Mouse (Mus musculus) kidney, embryonic 15.5 days (tissue): ENCODE data around the gene Ccl7. TPM values are rescaled to one million over a fixed set of nuclear protein-coding genes. Genes with fewer than 3 reads are reported as not detected.

Experiments used
- ATAC-seq: fragments of 200-750 bp; cut with Nextera tagmentation; replicated peaks from 2 replicates; pipeline ENCODE4 v1.8.0; 2017; ENCODE audit warnings: moderate TSS enrichment; ENCODE audit not compliant: low FRiP score
- H3K27ac ChIP-seq: fragments of 300-500 bp; sonication (generic); 2 replicates; pipeline ENCODE4 v1.5.1; 2015; ENCODE audit warnings: mild to moderate bottlenecking, inconsistent platforms
- H3K27me3 ChIP-seq: fragments of 300-500 bp; sonication (generic); 2 replicates; pipeline ENCODE4 v1.6.1; 2015; ENCODE audit warnings: inconsistent platforms
- H3K36me3 ChIP-seq: fragments of 300-500 bp; sonication (generic); 2 replicates; pipeline ENCODE4 v1.6.1; 2015; ENCODE audit warnings: inconsistent platforms
- H3K4me1 ChIP-seq: fragments of 300-500 bp; sonication (generic); 2 replicates; pipeline ENCODE4 v1.6.1; 2015; ENCODE audit warnings: inconsistent platforms
- H3K4me2 ChIP-seq: fragments of 300-500 bp; sonication (generic); 2 replicates; pipeline ENCODE4 v1.6.1; 2015; ENCODE audit warnings: moderate library complexity, mild to moderate bottlenecking, inconsistent platforms
- H3K4me3 ChIP-seq: fragments of 300-500 bp; sonication (generic); replicated peaks from 2 replicates; pipeline ENCODE4 v1.5.1; 2015; ENCODE audit warnings: mild to moderate bottlenecking, inconsistent platforms
- H3K9ac ChIP-seq: fragments of 300-500 bp; sonication (generic); 2 replicates; pipeline ENCODE4 v1.6.1; 2015; ENCODE audit warnings: mild to moderate bottlenecking, inconsistent platforms
- H3K9me3 ChIP-seq: fragments of 300-500 bp; sonication (generic); replicated peaks from 2 replicates; pipeline ENCODE4 v1.6.1; 2016; ENCODE audit warnings: inconsistent platforms
- WGBS: fragments of 180-500 bp; shearing (Covaris S2); methylation state at CpG from one replicate; pipeline ENCODE4 v1.1.7; 2015; ENCODE audit warnings: mixed read lengths; 5-methylcytosine and 5-hydroxymethylcytosine counted together
- polyA plus RNA-seq: library from polyadenylated mRNA; unstranded; fragments of >200 nt; fragmentation: Nextera tagmentation; extraction: Ambion mirVana; gene quantifications from 2 replicates; pipeline ENCODE4 v1.2.1, GENCODE M21; 2015

Ccl7 gene
- polyA plus RNA-seq, 1 experiment from 2014 or later: 0.93 TPM

- Histone ChIP-seq H3K9ac (no peak overlapping the region), H3K4me1 (no peaks in the 10 kb centered on the region), H3K36me3 (no peaks in the 10 kb centered on the region), H3K27me3 (no peaks in the 10 kb centered on the region), H3K4me2 (no peak overlapping the region), H3K4me3 (no peak overlapping the region), H3K27ac (no peak overlapping the region), H3K9me3 (no peaks in the 10 kb centered on the region)
- ATAC-seq: no peak
- WGBS: 71% methylated on average over 3 of the region's 3 CpGs
These were observed 29.2 kb upstream of the Ccl7 start for GRCm38 (mm10) chr11:82016181-82016780.

GRCm38 (mm10) chr11:82019389-82019788 is 26.1 kb upstream of the Ccl7 start:
- no peak for ATAC-seq
- 46% methylated on average over 2 of the region's 2 CpGs for WGBS
- no peak overlapping the region for H3K27ac ChIP-seq

GRCm38 (mm10) chr11:82019793-82020192 is 25.7 kb upstream of the Ccl7 start:
- Histone ChIP-seq H3K4me1 (no peaks in the 10 kb centered on the region), H3K9ac (no peak overlapping the region), H3K4me2 (no peak overlapping the region), H3K9me3 (no peaks in the 10 kb centered on the region), H3K4me3 (no peak overlapping the region), H3K27me3 (no peaks in the 10 kb centered on the region), H3K27ac (no peak overlapping the region), H3K36me3 (no peaks in the 10 kb centered on the region)
- ATAC-seq: no peak

More at GRCm38 (mm10) chr11:82019389-82019788, 26.1 kb upstream of the Ccl7 start:
- Histone ChIP-seq H3K36me3 (no peaks in the 10 kb centered on the region), H3K27me3 (no peaks in the 10 kb centered on the region), H3K9ac (no peak overlapping the region), H3K4me1 (no peaks in the 10 kb centered on the region), H3K9me3 (no peaks in the 10 kb centered on the region), H3K4me2 (no peak overlapping the region), H3K4me3 (no peak overlapping the region)

GRCm38 (mm10) chr11:82021406-82021805 is 24.1 kb upstream of the Ccl7 start:
- Histone ChIP-seq H3K27ac (no peak overlapping the region), H3K9me3 (no peaks in the 10 kb centered on the region), H3K4me1 (no peaks in the 10 kb centered on the region), H3K27me3 (no peaks in the 10 kb centered on the region), H3K4me2 (no peak overlapping the region), H3K9ac (no peak overlapping the region), H3K36me3 (no peaks in the 10 kb centered on the region), H3K4me3 (no peak overlapping the region)
- no peak for ATAC-seq
- WGBS: 55% methylated on average over 3 of the region's 3 CpGs

GRCm38 (mm10) chr11:82022504-82023056 is 22.9 kb upstream of the Ccl7 start:
- H3K9me3 ChIP-seq: no peaks in the 10 kb centered on the region
- WGBS: 85% methylated on average over 6 of the region's 6 CpGs
- H3K9ac ChIP-seq: no peak overlapping the region
- no peak overlapping the region for H3K4me2 ChIP-seq
- no peak for ATAC-seq
- no peaks in the 10 kb centered on the region for H3K27me3 ChIP-seq
- no peaks in the 10 kb centered on the region for H3K36me3 ChIP-seq
- no peaks in the 10 kb centered on the region for H3K4me1 ChIP-seq
- H3K4me3 ChIP-seq: no peak overlapping the region
- H3K27ac ChIP-seq: no peak overlapping the region

- Histone ChIP-seq H3K4me3 (no peak overlapping the region), H3K9ac (no peak overlapping the region), H3K27ac (no peak overlapping the region), H3K4me2 (no peak overlapping the region), H3K36me3 (no peaks in the 10 kb centered on the region), H3K27me3 (no peaks in the 10 kb centered on the region), H3K4me1 (no peaks in the 10 kb centered on the region), H3K9me3 (no peaks in the 10 kb centered on the region)
- WGBS: 75% methylated on average over 4 of the region's 4 CpGs
- no peak for ATAC-seq
These were observed 21.7 kb upstream of the Ccl7 start for GRCm38 (mm10) chr11:82023769-82024168.

- Histone ChIP-seq H3K36me3 (no peaks in the 10 kb centered on the region), H3K4me3 (no peak overlapping the region), H3K27ac (no peak overlapping the region), H3K4me2 (no peak overlapping the region), H3K9me3 (no peaks in the 10 kb centered on the region), H3K27me3 (no peaks in the 10 kb centered on the region), H3K9ac (no peak overlapping the region), H3K4me1 (peaks cover 16% of the 10 kb centered on the region; the same call in 1 of the 2 replicates)
- 69% methylated on average over 2 of the region's 2 CpGs for WGBS
- no peak for ATAC-seq
These were observed 15.3 kb upstream of the Ccl7 start for GRCm38 (mm10) chr11:82030171-82030570.

GRCm38 (mm10) chr11:82032136-82032535 is 13.4 kb upstream of the Ccl7 start:
- Histone ChIP-seq H3K4me3 (no peak overlapping the region), H3K27me3 (no peaks in the 10 kb centered on the region), H3K27ac (peak overlapping the region; percentile 64), H3K36me3 (no peaks in the 10 kb centered on the region), H3K4me1 (peaks cover 20% of the 10 kb centered on the region; the same call in 1 of the 2 replicates), H3K4me2 (no peak overlapping the region), H3K9ac (no peak overlapping the region), H3K9me3 (no peaks in the 10 kb centered on the region)
- ATAC-seq: no peak

GRCm38 (mm10) chr11:82032678-82033344 is 12.7 kb upstream of the Ccl7 start:
- Histone ChIP-seq H3K9ac (no peak overlapping the region), H3K4me1 (peaks cover 20% of the 10 kb centered on the region; the same call in 1 of the 2 replicates), H3K4me2 (no peak overlapping the region), H3K9me3 (no peaks in the 10 kb centered on the region), H3K27ac (peak overlapping the region; percentile 64), H3K4me3 (no peak overlapping the region), H3K27me3 (no peaks in the 10 kb centered on the region), H3K36me3 (no peaks in the 10 kb centered on the region)
- no peak for ATAC-seq
- WGBS: 45% methylated on average over 8 of the region's 8 CpGs

GRCm38 (mm10) chr11:82034446-82034845 is 11.1 kb upstream of the Ccl7 start:
- no peak for ATAC-seq
- H3K4me1 ChIP-seq: peaks cover 20% of the 10 kb centered on the region; the same call in 1 of the 2 replicates
- H3K4me3 ChIP-seq: no peak overlapping the region
- no peaks in the 10 kb centered on the region for H3K27me3 ChIP-seq
- no peak overlapping the region for H3K9ac ChIP-seq
- no peaks in the 10 kb centered on the region for H3K36me3 ChIP-seq
- 84% methylated on average over 7 of the region's 7 CpGs for WGBS
- H3K27ac ChIP-seq: no peak overlapping the region
- no peaks in the 10 kb centered on the region for H3K9me3 ChIP-seq
- H3K4me2 ChIP-seq: no peak overlapping the region

- peaks cover 20% of the 10 kb centered on the region; the same call in 1 of the 2 replicates for H3K4me1 ChIP-seq
- no peak within 1 kb of the TSS for H3K4me2 ChIP-seq
- H3K9ac ChIP-seq: no peak within 1 kb of the TSS
- no peaks in the 10 kb centered on the region for H3K27me3 ChIP-seq
- WGBS: 34% methylated on average over 5 of the region's 5 CpGs
- H3K4me3 ChIP-seq: no peak within 1 kb of the TSS
- no peaks in the 10 kb centered on the region for H3K9me3 ChIP-seq
- no peak within 1 kb of the TSS for H3K27ac ChIP-seq
- H3K36me3 ChIP-seq: no peaks in the 10 kb centered on the region
- no peak for ATAC-seq
These were observed 10.2 kb upstream of the Ccl7 start, which contains the start of gene Ccl2 for GRCm38 (mm10) chr11:82035356-82035755. Gene Ccl2, plus strand, starts transcription at chr11:82035571.

GRCm38 (mm10) chr11:82035857-82036256 is 9.7 kb upstream of the Ccl7 start:
- Histone ChIP-seq H3K9me3 (no peaks in the 10 kb centered on the region), H3K27ac (no peak overlapping the region), H3K4me1 (peaks cover 20% of the 10 kb centered on the region; the same call in 1 of the 2 replicates), H3K9ac (no peak overlapping the region), H3K27me3 (no peaks in the 10 kb centered on the region), H3K4me2 (no peak overlapping the region), H3K4me3 (no peak overlapping the region), H3K36me3 (no peaks in the 10 kb centered on the region)
- ATAC-seq: no peak
- WGBS: 85% methylated on average over 2 of the region's 2 CpGs
